Mouse (Mus musculus) kidney, adult 8-10 months (tissue): Measurements from ENCODE around the gene Gm13693.
A peak's percentile ranks its signal among the peaks of the same experiment; 100 is the strongest.
"Not testable (repeated sequence)": the region's sequence is repeated elsewhere in the genome, so short reads cannot be mapped to it uniquely, and the experiment has no call there.

Experiments
- DNase-seq, 2 experiments: peaks; one replicate each; pipeline ENCODE4 v3.0.0; 2022

Gm13693 gene

GRCm38 (mm10) chr2:83961203-83961602, at the start of gene Gm13693:
Gene Gm13693 (plus strand): TSS chr2:83961503.
- not testable (repeated sequence) for DNase-seq

GRCm38 (mm10) chr2:83929478-83930088, 31.7 kb upstream of the Gm13693 start:
- DNase-seq, result no peak

GRCm38 (mm10) chr2:83940931-83941361, 20.4 kb upstream of the Gm13693 start, which contains the start of gene Zswim2:
Gene Zswim2 (minus strand): TSS chr2:83941228.
- DNase-seq, result peak; percentile 48 to 61

- no peak for DNase-seq
Measured at GRCm38 (mm10) chr2:83941378-83941777, 19.9 kb upstream of the Gm13693 start.

GRCm38 (mm10) chr2:83941792-83942191, 19.5 kb upstream of the Gm13693 start:
- no peak for DNase-seq

GRCm38 (mm10) chr2:83955393-83955792, 5.9 kb upstream of the Gm13693 start, which contains the start of gene Gm13698:
Gene Gm13698 (plus strand): TSS chr2:83955693.
- not testable (repeated sequence) for DNase-seq

GRCm38 (mm10) chr2:83967013-83967412, 5.7 kb downstream of the Gm13693 start, which contains the start of gene Gm13695:
Gene Gm13695 (plus strand): TSS chr2:83967313.
- not testable (repeated sequence) for DNase-seq

GRCm38 (mm10) chr2:83972823-83973222, 11.5 kb downstream of the Gm13693 start, which contains the start of gene Gm13696:
Gene Gm13696 (plus strand): TSS chr2:83973123.
- not testable (repeated sequence) for DNase-seq

GRCm38 (mm10) chr2:83978633-83979032, 17.3 kb downstream of the Gm13693 start, which contains the start of gene Gm13694:
Gene Gm13694 (plus strand): TSS chr2:83978933.
- DNase-seq, result not testable (repeated sequence)

GRCm38 (mm10) chr2:83984443-83984842, 23.1 kb downstream of the Gm13693 start, which contains the start of gene Gm13697:
Gene Gm13697 (plus strand): TSS chr2:83984743.
- DNase-seq, result not testable (repeated sequence)

GRCm38 (mm10) chr2:83990253-83990652, 28.9 kb downstream of the Gm13693 start, which contains the start of gene Gm13691:
Gene Gm13691 (plus strand): TSS chr2:83990553.
- DNase-seq, result not testable (repeated sequence)

- DNase-seq, result not testable (repeated sequence)
Measured at GRCm38 (mm10) chr2:83993639-83994255, 32.4 kb downstream of the Gm13693 start.

GRCm38 (mm10) chr2:83994526-83994925, 33.2 kb downstream of the Gm13693 start:
- DNase-seq, result not testable (repeated sequence)

- no peak for DNase-seq
Measured at GRCm38 (mm10) chr2:84008913-84009312, 47.6 kb downstream of the Gm13693 start.

- DNase-seq, result no peak
Measured at GRCm38 (mm10) chr2:84009818-84010217, 48.5 kb downstream of the Gm13693 start.
